Mouse (Mus musculus): Measurements from ENCODE around the gene Il11.

Gene Il11

DNA sequence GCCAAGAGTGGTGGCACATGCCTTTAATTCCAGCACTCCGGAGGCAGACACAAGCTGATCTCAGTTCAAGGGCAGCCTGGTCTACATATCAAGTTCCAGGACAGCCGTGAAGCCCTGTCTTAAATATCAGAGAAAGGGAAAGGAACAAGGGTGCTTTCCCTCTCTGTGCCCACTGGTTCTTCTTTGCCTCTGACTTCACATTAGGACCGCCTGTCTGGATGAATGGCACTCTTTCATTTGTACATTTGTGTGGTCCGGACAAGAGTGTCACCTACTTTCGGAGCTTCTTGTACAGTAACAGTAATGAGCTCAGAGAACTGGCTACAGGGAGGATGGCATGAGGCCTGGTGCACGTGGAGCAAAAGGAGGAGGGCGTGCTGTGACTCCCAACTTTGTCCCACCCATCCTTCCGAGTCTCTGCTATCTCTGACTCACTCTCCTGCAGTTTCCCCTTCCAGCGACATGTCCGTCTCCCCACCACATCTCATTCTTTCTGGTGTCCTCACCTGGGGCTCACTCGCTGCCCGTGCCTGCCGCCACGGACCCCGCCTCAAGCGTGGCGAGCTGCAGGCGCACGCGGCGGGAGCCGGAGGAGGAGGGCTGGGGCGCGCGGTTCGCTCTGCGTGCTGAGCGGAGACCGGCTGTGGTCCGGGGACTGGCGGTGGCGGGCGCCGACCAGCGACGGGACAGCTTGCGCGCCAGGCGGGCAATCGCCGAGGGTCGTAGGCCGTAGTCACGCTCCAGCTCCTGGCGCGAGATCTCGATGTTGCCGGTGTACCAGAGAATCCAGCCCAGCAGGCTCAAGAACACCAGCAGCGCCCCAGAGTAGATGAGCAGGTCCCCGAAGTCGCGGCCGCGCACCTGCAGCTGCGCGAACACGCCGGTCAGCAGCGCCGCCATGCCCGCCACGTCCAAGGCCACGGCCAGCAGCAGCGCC lies 6.1 kb upstream of the Il11 start:
- peak; percentile 71 for DNase-seq (ENCODE audit: low spot score)

DNA sequence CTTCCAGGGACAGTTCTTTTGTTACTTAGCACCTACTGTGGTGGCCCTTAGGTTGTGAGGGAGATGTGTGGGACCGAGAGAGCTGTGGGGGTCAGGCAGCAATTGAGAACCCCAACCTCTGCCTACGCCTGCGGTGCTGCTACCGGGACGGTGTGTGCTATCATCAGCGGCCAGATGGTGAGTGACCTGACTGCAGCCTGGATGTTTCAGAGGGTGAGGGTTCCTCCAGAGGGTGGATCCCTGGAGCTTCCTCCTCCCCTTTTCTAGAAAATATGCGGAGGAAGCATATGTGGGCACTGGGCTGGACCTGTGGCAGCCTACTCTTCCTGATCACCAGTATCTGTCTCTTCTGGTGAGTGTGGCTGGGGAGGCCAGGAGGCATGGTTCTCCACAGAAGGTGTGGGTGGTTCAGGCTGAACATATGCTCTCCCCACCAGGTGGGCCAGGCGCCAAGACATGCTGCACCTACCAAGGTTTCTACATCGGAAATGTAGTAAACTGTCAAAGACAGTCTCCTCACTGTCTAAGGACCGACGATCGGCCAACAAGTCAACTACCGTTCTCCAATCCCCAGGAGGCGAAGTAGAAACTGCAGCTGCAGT lies 1.1 kb upstream of the Il11 start:
- no peak for DNase-seq (ENCODE audit: low spot score)

DNA sequence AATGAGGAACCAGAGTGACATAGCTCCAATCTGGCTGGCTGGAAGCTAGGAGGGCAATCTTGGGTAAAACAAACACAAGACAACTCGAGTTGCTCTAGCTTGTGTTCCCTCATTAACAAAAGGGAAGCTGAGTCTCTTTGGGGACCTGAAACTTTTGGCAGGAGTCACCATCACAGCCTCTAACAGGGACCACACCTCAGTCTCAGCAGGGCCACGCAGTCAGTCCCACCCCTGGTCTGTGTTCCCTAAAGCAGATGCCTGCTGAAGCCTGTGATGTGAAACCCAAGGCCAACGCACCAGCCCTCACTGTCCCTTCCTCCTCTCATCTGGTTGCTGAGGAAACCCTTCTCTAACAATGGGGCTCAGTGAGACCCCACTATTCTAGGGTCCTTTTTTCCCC lies 529 bp downstream of the Il11 start:
- no peak for DNase-seq (ENCODE audit: low spot score)

DNA sequence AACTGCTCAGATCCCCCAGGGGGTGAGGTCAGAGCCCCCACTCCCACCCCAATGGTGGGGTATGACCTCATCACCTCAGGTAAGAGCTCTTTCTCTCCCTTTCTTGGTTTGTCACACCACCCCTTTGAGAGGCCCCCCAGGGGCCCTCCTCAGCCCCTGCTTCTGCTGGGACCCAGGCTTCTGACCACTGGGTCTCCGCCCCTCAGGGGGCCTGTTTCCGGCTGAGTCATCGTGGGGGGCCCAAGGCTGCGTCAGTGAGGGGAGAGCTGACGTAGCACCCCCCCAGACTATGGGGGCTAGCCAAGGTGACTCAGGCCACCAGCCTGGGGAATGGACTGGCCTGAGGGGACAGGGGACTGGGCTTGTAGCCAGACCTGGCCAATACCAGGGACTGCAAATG lies 2.7 kb downstream of the Il11 start:
- DNase-seq (ENCODE audit: low spot score): no peak

DNA sequence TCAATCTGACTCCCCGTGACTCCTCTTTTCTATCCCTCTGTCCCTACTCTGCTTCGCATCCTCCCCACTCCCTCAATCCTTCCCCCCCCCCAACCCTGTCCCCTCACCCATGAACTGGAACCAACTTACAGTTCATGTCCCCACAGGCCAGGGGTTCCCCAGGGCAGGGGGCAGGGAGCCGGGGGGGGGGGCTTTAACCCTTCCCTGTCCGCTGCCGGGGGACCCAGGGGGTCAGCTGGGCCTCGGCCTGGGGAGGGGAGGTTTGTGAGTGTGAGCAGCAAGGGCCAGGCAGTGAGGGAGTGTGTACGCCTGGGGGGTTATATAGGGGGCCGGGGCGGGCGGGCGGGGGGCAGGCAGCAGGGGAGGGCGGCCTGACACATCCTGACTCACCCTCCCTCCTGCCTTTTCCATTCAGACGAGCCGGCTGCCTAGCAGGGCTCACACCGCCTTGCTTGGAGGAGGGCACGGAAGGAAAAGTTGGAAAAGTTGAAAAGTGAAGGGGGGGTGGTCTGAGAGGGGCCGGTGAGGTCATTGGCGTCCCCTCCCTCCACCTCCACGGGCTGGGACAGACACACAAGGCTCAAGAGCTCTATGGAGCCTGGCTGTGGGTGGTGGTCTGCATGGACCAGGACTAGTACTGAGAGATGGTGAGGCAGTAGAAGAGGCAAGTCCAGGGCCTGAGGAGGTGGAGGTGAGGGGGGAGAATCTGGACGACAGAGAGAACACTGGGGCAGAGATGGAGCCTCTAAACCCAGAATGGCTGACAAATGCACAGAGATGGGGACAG lies 4.6 kb downstream of the Il11 start:
- DNase-seq (ENCODE audit: low spot score): no peak

DNA sequence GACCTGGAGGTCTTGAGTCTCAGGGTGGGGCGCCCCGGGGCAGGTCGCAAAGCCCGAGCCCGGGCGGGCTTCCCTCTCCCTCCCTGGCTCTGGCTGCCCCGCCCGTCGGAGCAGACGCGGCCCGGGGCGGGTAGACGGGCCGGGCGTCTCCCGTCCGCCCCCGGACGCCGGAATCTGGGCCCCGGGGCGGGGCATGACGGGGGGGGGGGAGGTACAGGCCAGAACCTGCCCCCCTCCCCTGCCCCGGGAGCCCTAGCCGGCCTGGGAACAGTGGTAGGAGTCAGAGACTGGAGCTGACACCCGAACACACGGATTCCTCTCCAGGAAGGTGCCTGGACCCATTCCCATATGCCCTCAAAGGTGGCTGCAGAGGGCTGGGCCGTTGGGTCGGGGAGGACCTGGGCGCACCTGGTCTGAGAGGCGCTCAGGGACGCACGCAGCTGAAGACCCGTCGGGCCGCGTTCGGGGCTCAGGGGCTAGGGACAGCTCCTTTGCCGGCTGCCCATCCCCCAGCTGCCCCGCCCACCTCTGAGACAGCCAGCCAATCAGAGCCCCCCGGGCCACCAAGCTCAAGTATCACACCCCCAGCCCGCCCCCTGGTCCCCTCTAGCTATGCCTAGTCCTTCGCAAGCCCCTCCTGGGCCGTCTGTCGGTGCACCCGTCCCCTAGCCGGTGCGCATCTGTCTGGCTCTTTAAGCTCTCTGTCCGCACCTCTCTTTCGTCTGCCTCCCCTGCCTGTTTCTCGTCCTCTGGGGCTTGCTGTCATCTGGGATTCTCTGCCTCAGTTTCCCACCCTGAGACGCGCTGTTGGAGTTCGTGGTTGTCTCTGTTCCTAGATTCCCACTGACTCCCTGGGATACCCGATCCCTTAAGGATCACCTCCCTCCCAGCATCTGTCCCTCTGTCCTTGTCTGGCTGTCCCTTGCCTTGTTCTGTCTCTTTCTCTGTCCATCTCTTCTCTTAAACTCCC lies 5.5 kb downstream of the Il11 start:
- peak; percentile 73 for DNase-seq (ENCODE audit: low spot score)

DNA sequence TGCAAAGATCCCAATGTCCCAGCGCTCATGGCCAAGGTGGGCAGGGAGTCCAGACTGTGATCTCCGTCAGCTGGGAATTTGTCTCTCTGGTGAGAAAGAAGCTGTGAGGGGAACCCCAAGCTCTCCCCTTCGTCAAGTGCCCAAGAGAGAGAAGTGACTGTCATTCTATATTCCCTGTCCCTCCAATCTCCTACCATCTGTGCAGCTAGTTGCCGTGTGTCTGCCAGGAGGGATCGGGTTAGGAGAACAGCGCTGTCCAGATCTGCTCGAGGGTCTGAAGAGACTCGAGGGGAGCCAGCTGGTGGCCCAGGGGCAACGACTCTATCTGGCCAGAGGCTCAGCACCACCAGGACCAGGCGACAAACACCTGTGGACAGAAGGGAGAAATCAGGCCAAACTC lies 6.5 kb downstream of the Il11 start:
- DNase-seq (ENCODE audit: low spot score): no peak

DNA sequence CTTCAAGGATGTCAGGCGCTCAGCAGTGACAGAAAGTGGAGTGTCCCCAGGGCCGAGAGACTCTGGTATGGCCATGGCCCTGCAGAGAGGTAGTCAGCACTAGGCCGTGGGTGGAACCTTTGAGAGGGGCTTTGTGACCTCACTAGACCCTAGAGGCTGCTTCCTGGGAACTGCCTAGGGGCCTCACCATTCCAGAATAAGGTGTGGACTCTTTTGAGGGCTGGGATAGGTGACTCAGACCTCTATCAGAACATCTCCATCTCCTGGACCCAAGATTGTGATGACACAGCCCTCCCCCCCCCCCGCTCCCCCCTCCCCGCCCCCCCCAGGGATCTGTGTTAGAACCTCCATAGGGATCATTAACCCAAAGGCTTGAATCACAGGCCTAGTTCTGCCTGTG lies 11.5 kb downstream of the Il11 start, which contains the start of gene Fam71e2:
Fam71e2 (minus strand) TSS at position 101 of the 400 bp plus-strand sequence.
- no peak for DNase-seq (ENCODE audit: low spot score)

DNA sequence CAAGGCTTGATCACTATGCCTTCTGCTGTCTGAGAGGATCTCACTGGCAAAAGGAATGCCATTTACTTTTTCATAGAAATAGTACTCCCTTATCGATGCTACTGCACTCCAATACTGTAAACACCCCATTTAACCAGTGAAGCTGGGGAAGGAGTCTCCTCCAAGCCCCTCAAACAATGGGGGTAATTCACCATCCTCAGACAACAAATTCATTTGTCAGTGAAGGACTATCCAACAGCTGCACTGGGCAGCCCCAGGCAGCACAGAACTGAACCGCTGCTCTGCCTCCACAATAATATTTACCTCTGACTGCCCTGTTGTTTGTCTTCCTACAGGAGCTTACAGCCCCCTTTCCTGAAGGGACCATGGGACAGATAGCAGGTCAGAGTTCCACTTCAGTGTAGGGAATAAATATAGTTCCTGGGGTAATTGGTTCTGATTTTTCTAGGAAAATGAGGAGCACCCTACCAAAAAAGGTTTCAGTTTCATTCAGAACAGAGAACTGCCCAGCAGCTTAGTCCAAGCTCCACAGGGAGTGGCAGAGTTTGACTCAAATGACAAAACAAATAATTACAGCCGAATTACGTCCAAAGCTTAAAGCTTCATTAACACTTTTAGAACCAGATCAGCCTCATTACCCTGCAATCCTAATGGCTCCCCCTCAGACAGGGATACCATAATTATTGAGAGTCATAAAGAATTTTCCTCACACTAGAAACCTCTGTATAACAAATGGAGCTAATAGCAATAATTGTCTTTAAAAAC lies 17.5 kb downstream of the Il11 start:
- no peak for DNase-seq (ENCODE audit: low spot score)

DNA sequence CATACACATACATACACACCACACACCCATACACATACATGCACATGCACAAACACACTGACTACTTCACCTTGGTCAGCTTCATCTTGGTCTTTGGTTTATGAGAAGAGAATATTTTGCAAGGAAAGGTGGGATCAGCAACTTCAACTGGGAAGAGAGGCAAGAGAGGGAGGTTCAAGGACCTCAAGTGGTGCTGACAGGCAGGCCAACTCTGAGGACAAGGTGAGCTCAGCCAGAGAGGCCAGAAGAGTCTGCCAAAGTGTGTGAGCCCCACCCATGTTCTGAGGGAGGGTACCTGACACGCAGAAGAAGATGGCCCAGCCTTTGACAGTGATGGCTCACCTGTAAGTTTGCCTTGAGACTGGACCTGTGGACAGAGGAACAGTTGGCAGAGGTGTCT lies 23.0 kb downstream of the Il11 start:
- DNase-seq (ENCODE audit: low spot score): no peak

DNA sequence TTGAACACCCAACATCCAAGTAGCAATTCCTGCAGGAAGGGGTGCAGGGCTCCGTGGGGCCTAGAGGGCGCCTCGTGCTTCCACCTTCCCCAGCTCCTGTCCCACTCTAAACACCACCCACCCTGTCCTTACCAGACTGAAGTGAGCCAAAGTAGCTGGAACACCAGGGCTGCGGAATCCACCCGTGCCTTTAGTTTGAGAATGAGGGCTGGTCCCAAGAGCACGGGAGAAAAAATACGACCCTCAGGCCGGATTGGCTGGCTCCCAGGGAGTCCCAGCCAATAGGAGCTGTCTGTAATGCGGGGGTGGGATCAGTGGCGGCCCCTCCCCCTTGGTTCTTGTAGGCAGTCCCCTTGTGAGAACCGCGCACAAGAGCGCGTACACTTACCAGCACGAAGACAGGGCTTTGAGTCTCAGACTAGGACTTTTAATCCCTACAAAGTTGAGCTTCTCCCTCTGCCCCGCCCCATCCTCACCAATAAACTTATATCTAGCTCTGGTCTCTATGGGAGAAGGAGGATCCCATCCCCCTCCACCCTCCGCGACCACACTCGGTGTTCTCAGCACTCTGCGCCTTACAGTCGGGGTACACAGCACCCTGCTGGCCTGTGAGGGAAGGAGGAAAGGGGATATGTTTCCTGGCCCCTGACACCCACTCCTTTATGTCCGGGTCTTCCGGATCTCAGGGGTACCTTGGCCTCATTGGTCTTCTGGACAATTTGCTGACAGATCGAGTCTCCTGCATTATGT lies 29.7 kb downstream of the Il11 start, which contains the start of gene Cox6b2:
Cox6b2 (minus strand) TSS at position 274 of the 750 bp plus-strand sequence.
- peak; percentile 88 for DNase-seq (ENCODE audit: low spot score)

DNA sequence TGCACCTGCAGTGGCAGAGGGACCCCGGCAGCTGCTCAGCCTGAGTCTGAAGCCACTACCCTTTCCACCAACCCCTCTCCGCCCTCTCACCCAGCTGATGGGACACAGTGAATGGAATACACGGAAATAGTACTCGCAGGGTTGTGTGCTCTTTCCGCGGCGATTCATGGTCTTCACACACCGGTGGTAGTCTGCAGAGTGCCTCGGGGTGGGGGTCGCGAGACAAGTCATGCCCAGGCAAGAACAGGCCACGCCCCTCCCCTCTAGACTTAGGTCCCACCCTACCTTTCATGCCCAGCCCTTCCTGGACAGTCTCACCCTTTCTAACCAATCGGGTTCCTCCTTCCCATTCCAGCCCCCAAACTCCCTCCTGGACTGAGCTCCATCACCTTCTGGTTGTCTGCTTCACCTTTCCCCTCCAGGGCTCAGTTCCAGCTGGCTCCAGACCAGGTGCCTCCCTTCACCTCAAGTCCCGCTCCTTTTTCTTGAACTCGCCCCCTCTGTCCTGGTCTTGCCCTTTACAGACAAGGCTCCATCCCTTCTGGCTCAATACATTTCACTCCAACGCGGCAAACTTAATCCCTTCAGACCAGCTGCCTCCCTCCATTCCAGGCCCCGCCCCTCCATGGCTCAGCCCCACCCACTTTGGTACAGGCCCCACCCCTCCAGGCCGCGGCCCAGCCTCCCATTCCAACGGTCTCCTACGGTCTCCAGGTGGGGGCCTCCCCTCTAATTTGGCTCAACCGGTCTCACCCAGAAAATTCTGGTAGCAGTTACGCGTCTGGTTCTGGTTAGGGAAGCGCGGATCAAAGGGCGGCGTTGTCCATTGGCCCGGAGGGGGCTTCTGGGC lies 30.5 kb downstream of the Il11 start:
- DNase-seq (ENCODE audit: low spot score): peak; percentile 66

DNA sequence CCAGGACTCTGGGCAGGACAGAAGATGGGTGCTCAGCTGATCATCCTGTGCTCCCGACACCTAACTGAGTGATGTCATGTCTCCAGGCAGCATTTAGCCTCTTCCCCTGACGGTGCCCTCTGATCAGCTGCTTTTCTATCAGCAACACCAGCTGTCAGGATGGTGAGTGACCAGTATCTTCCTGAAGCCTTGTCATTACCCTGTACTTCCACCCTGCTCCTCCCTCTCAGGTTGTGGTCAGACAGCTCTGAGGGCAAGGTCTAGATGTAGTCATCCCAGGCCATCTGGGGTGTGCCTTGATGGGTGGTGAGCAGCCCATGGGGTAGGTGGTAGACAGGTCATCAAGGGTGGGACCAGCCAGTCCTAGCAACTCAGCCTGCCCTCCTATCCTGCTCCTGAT lies 33.5 kb downstream of the Il11 start:
- DNase-seq (ENCODE audit: low spot score): no peak

DNA sequence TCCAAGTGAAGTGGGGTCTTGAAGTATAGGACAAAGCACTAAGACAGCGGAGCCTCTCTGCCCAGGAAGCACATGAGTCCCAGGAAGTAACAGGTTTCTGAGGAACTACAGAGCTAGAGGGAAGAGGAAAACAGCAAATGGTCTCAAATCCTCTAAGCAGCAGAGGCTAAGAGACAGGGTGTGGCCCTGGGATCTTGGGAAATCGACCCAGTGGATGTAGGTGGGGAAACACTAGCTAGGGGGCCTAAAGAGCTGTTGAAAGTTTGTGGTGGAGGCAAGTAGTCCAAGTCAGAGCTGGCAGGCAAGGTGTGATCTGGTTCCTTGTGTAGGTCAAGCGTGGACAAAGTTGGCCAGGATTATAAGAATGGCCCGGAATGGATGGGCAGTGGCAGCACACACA lies 34.3 kb downstream of the Il11 start:
- DNase-seq (ENCODE audit: low spot score): no peak

DNA sequence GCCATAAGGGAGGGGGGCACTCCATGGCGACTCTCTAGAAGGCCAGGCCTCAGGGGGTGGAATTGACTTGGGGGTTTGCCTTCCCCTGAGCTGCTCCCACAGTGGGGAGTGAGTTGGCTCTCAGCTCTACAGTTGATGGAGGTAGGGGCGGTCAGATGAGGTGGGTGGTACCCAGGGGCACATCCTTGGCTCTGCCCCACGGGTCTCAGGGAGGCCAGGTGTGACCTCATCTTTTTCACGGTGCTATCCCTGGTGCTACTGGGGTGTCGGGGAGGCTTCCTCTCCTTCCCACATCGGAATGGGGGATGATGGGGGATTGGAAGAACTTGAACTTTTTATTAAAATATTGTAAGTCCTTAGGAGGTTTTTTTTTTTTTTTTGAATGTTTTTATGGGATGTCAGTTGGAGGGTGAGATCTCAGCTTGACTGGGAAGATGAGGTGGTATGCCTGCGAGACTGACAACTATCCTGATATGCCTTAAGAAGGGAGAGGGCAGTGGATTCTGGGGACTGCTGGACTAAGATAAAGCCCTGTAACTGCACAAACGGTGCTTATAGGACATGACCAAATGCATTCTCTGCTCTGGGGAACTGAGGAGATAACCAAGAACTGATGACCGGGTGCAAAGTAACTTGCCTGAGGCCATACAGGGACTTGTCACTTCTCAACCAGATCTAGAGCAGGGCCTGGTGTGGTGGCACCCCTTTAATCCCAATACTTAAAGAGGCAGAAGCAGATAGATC lies 35.3 kb downstream of the Il11 start:
- DNase-seq (ENCODE audit: low spot score): no peak

DNA sequence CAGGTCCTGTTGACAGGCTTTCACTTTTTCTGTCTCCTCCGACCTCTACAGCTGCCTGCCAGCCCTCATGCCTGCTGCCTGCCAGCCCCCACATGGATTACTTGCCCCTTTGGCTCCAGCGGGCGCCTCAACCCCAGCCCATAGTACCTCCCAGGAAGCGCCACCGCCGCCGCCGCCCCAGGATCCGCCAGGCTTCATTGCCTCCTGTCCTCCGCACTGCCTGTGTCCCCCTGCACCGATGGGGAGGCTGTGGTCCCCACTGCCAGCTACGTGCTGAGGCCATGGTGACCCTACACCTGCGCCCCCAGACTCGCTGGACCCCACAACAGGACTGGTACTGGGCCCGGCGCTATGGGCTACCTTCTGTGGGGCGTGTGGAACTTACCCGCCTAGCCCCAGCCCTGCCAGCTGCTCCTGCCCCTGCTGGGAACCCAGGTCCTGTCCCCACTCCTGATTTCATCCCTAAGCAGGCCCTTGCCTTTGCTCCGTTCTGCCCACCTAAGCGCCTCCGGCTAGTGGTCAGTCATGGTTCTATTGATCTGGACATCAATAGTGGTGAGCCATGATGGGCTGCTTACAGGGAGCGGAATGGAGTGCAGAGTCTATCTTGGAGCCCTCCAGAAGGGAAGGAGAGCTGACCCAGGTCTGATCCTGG lies 36.2 kb downstream of the Il11 start:
- no peak for DNase-seq (ENCODE audit: low spot score)

DNA sequence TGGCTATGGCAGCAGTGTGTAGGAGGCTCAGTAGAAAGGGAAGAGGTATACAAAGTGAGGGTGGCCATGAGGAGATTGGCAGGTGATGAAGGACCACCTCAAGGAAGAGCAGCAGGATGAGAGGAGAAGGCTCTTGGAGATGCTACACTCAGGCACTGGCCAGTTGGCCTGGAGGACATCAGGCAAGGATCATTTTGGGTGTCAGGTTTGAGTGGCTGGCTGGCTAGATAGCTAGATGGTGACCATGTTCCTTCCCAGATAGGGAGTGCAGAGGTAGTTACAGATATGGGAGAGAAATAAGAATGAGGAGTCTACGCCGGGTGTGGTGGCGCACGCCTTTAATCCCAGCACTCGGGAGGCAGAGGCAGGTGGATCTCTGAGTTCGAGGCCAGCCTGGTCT lies 37.8 kb downstream of the Il11 start:
- DNase-seq (ENCODE audit: low spot score): no peak

DNA sequence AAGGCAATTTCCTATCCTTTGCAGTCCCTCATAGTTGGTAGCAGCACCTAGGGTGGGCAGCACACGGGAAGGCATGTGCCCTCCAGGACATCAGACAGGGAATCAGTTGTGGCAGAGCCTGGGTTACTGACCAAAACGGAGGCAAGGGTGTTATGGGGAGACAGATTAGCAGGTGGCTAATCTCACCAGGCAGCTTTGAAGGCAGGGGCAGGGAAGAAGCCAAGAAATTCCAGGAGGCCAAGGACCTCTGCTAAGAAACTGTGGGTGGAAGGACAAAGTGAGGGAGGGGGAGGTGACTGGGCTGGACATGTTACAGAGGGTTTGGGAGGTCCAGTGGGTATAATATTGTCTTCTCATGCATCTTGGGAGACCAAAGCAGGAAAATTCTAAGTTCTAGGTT lies 39.3 kb downstream of the Il11 start:
- DNase-seq (ENCODE audit: low spot score): no peak
